Comparison of ENCODE assay signal across 8 mouse cellular contexts in the genomic region with DNA sequence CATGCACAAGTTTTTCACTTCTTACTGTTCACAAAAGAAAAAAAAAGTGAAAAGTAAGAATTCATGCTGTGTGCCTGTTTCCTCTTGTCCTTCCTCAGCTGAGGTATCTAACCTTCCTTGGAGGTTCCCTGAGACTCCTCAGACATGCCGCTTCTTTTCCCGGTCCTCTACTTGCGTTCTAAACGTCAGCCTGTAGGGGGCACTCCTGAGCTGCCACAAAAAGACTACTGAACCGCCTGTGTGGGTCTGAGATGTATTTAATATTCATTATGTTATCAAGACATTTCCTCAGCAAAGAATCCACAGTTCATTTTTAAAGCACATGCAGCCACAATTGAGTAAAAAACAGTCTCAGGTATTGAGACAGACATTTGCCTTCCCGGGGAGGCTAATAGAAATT.
DNase-seq lines count a peak whose midpoint lies in the region; ATAC-seq and TF ChIP-seq lines count a peak whose summit lies in the region.

No protein-coding gene starts in this region.

- H3K4me2 ChIP-seq in liver, postnatal 0 days (ENCODE audit: low read depth, low read length): no peak overlapping the region

- no peak for TF ChIP-seq EP300 in liver, postnatal 0 days (IDR thresholded peaks at IDR 0.05; ENCODE audit: low read depth)

- no peaks in the 10 kb centered on the region for H3K9me3 ChIP-seq in liver, postnatal 0 days (ENCODE audit: low read length)

- H3K4me1 ChIP-seq in liver, postnatal 0 days (ENCODE audit: insufficient read depth): no peaks in the 10 kb centered on the region

- H3K4me3 ChIP-seq in liver, postnatal 0 days (ENCODE audit: low read depth, low read length): no peak overlapping the region

- no peak overlapping the region for H3K9ac ChIP-seq in liver, postnatal 0 days (replicated peaks)

- peak; percentile 14 to 31 for DNase-seq in urinary bladder, adult 18-20 months (ENCODE audit: low spot score in 2 of 2)
- no peak for DNase-seq in urinary bladder, postnatal 4 days (ENCODE audit: low spot score in 2 of 2)
- DNase-seq in cerebellum, adult 18-20 months: peak; percentile 31 to 54
- DNase-seq in kidney, postnatal 36 days: peak; percentile 24 to 73
- DNase-seq in liver, postnatal 0 days: peak; percentile 69
- DNase-seq in retina, adult 2 months (ENCODE audit: low read depth, low spot score): peak; percentile 22

- ATAC-seq in frontal cortex, adult (ENCODE audit: low TSS enrichment): peak; percentile 90
- no peak for ATAC-seq in liver, postnatal 0 days
- ATAC-seq in inflammation-experienced regulatory T-cells, adult 6 months: no peak

- peak; percentile 84 for TF ChIP-seq CTCF in liver, postnatal 0 days (IDR thresholded peaks at IDR 0.05; ENCODE audit: low read depth)

- no peak overlapping the region for H3K27ac ChIP-seq in liver, postnatal 0 days (ENCODE audit: low read depth)

- WGBS in liver, postnatal 0 days (ENCODE audit: insufficient replicate concordance): 18% methylated on average over 6 of the region's 6 CpGs

- no peaks in the 10 kb centered on the region for H3K36me3 ChIP-seq in liver, postnatal 0 days (replicated peaks; ENCODE audit: insufficient read depth, low read length)

- no peaks in the 10 kb centered on the region for H3K27me3 ChIP-seq in liver, postnatal 0 days (ENCODE audit: insufficient read depth, low read length)

Comparison
In these comparisons a context has a peak if more than half of its experiments do, and no peak if none do; other contexts are left out.
1. DNase-seq: peak in urinary bladder, adult 18-20 months (2 of 2), cerebellum, adult 18-20 months (2 of 2), kidney, postnatal 36 days (2 of 2), liver, postnatal 0 days (single experiment) and retina, adult 2 months (single experiment); none in urinary bladder, postnatal 4 days (0 of 2).